Mouse (Mus musculus): ENCODE data around the gene Dctn5.

DNA sequence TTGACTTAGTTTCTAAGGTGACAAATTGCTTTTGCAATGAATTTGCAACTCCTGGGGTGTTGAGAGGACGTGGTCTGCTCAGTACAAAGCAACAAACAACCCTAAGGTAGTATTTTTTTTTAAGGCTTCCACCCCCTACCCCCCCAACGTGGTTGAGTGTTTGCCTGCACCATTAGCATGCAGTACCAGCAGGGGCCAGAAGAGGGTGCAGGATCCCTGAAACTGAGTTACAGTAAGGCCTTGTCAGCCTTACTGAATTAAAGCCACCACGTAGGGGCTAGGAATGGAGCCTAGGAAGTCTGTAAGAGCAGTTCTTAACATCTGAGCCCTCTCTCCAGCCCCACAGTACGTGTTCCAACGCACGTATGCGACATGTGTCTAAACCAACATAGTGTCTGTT is 56.6 kb downstream of the Dctn5 start:
- peak; percentile 90 for TF ChIP-seq CTCF (IDR thresholded peaks at IDR 0.05; ENCODE audit: low read depth)
- no peak for TF ChIP-seq EP300 (IDR thresholded peaks at IDR 0.05; ENCODE audit: low read depth)

All from liver, postnatal 0 days (tissue).